Mouse (Mus musculus) stomach, embryonic 15.5 days (tissue): ENCODE data around the gene Cir1. TPM values are rescaled to one million over a fixed set of nuclear protein-coding genes. Genes with fewer than 3 reads are reported as not detected.
A peak's percentile ranks its signal among the peaks of the same experiment; 100 is the strongest.

ENCODE experiments used
- ATAC-seq: fragments of 200-750 bp; cut with Nextera tagmentation; 2 replicates; pipeline ENCODE4 v1.8.0; 2017; ENCODE audit warnings: low read depth, moderate number of reproducible peaks, moderate TSS enrichment; ENCODE audit not compliant: insufficient read depth, low FRiP score
- H3K27ac ChIP-seq: fragments of 300-500 bp; sonication (generic); 2 replicates; pipeline ENCODE4 v1.5.1; 2015; ENCODE audit warnings: mild to moderate bottlenecking, inconsistent platforms
- H3K27me3 ChIP-seq: fragments of 300-500 bp; sonication (generic); replicated peaks from 2 replicates; pipeline ENCODE4 v1.6.1; 2015; ENCODE audit warnings: inconsistent platforms
- H3K36me3 ChIP-seq: fragments of 300-500 bp; sonication (generic); 2 replicates; pipeline ENCODE4 v1.6.1; 2015; ENCODE audit warnings: inconsistent platforms
- H3K4me1 ChIP-seq: fragments of 300-500 bp; sonication (generic); 2 replicates; pipeline ENCODE4 v1.6.1; 2015; ENCODE audit warnings: inconsistent platforms
- H3K4me2 ChIP-seq: fragments of 300-500 bp; sonication (generic); 2 replicates; pipeline ENCODE4 v1.6.1; 2015; ENCODE audit warnings: mild to moderate bottlenecking, inconsistent platforms
- H3K4me3 ChIP-seq: fragments of 300-500 bp; sonication (generic); replicated peaks from 2 replicates; pipeline ENCODE4 v1.5.1; 2015; ENCODE audit warnings: inconsistent platforms
- H3K9ac ChIP-seq: fragments of 300-500 bp; sonication (generic); 2 replicates; pipeline ENCODE4 v1.6.1; 2015; ENCODE audit warnings: inconsistent platforms
- H3K9me3 ChIP-seq: fragments of 300-500 bp; sonication (generic); 2 replicates; pipeline ENCODE4 v1.6.1; 2016; ENCODE audit warnings: inconsistent platforms
- WGBS: fragments of 180-500 bp; shearing (Covaris S2); methylation state at CpG from one replicate; pipeline ENCODE4 v1.1.7; 2015; 5-methylcytosine and 5-hydroxymethylcytosine counted together
- polyA plus RNA-seq: library from polyadenylated mRNA; unstranded; fragments of >200 nt; fragmentation: Nextera tagmentation; extraction: Ambion mirVana; gene quantifications from 2 replicates; pipeline ENCODE4 v1.2.1, GENCODE M21; 2015

Gene Cir1
- polyA plus RNA-seq, 1 experiment from 2014 or later: 24.6 TPM

DNA sequence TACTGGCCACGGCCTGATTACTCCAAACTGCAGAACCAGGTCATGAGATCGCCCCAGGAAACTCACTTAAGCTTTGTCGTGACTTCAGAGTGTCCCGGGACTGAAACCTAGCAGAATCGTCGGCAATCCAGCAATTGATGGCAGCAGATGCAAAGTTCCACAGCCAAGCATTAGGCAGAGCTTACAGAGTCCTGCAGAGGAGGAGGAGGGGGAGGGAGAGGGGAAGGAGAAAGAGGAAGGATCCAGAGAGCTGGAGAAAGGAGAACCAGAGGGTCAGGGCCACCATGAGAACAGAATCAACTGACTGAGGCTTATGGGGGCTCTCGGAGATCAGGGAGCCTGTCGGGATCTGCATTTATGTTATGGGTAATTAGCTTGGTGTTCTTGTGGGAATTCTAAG is 25.9 kb upstream of the Cir1 start:
- no peaks in the 10 kb centered on the region for H3K9me3 ChIP-seq
- H3K36me3 ChIP-seq: no peaks in the 10 kb centered on the region
- no peak for ATAC-seq
- 74% methylated on average over 8 of the region's 8 CpGs for WGBS
- no peak overlapping the region for H3K4me2 ChIP-seq
- no peak overlapping the region for H3K9ac ChIP-seq
- H3K27ac ChIP-seq: no peak overlapping the region
- H3K4me1 ChIP-seq: no peaks in the 10 kb centered on the region
- no peaks in the 10 kb centered on the region for H3K27me3 ChIP-seq
- H3K4me3 ChIP-seq: no peak overlapping the region

DNA sequence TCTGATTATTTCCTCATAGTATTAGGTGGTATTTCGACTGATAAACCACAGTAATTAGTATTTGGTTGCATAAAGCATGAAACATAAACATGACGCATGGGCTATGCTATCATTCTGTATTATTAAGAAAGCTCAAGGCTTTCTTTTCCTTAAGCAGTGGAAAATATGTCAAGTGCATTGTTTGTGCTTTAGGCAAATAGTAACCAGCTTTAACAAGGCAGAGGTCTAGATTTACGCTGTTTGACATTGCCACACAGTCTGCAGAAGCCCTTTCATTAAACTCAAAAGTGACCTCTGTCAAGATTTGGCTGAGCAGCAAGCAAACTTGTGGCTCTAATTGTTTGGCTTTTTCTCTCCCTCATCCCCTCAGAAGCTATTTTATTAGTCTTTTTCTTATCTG is 23.4 kb upstream of the Cir1 start:
- no peak overlapping the region for H3K9ac ChIP-seq
- no peaks in the 10 kb centered on the region for H3K9me3 ChIP-seq
- no peak for ATAC-seq
- no peak overlapping the region for H3K4me2 ChIP-seq
- 82% methylated on average over 3 of the region's 3 CpGs for WGBS
- no peak overlapping the region for H3K27ac ChIP-seq
- H3K27me3 ChIP-seq: no peaks in the 10 kb centered on the region
- no peaks in the 10 kb centered on the region for H3K4me1 ChIP-seq
- H3K36me3 ChIP-seq: no peaks in the 10 kb centered on the region
- no peak overlapping the region for H3K4me3 ChIP-seq

DNA sequence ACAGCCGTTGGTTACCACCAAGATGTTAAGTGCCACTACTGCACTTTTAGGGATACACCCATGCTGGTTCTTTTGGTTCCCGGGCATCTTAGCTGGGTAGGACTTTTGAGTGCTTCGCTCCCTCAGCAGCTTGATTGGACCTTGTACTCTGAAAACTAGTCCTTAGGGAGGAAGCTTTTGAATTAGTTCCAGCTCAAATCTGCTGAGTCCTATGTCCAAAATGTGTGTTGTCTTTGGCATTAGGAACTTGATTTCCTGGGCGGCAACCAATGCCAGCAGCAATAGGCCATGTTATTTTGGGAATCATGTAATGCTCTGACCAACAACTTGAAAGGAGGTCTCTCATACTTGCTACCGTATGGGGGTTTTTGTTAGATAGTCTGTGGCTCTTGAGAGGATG is 13.4 kb upstream of the Cir1 start:
- Histone ChIP-seq H3K4me2 (no peak overlapping the region), H3K27ac (no peak overlapping the region), H3K27me3 (no peaks in the 10 kb centered on the region), H3K36me3 (no peaks in the 10 kb centered on the region), H3K4me1 (no peaks in the 10 kb centered on the region), H3K9ac (no peak overlapping the region), H3K4me3 (no peak overlapping the region), H3K9me3 (no peaks in the 10 kb centered on the region)
- ATAC-seq: no peak
- WGBS: 89% methylated on average over 5 of the region's 5 CpGs

DNA sequence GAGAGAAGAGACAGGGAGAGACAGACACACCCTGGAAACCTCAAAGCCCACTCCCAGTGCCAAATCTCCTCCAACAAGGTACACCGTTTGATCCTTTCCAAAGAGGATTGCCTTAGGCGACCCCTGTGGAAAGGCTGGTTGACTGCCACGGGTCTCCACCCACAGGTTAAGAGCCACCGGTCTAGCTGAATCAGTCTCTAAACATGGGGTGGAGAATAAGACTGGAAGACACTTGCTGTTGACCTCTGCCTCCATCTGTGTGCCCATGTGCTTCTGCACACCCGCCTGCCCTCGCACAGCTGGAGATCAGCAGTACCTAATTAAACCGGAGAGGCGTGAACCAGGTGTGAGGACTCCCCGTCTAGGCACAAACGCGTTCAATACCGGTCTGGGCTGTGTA is 10.5 kb upstream of the Cir1 start:
- H3K9me3 ChIP-seq: no peaks in the 10 kb centered on the region
- H3K27ac ChIP-seq: no peak overlapping the region
- no peak overlapping the region for H3K4me3 ChIP-seq
- no peak overlapping the region for H3K9ac ChIP-seq
- no peak overlapping the region for H3K4me2 ChIP-seq
- no peaks in the 10 kb centered on the region for H3K27me3 ChIP-seq
- H3K36me3 ChIP-seq: no peaks in the 10 kb centered on the region
- H3K4me1 ChIP-seq: no peaks in the 10 kb centered on the region
- WGBS: 66% methylated on average over 12 of the region's 12 CpGs
- ATAC-seq: no peak

DNA sequence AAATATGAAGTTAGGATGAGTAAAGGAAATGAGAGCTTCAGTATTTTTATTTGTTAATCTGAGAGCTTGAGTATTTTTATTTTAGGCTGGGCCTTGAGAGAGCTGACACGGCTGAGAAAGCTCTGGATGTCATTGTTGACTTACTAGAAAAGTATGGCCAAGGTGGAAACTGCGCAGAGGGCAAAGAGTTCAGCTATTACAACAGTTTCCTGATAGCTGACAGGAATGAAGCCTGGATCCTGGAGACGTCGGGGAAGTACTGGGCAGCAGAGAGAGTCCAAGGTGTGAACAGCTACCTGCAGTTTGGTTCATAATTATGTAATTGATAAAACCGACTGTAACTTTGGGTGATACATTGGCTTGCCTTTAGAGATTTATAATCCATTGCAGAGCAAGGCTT is 6.7 kb upstream of the Cir1 start:
- Histone ChIP-seq H3K9me3 (no peaks in the 10 kb centered on the region), H3K4me1 (no peaks in the 10 kb centered on the region), H3K27ac (no peak overlapping the region), H3K27me3 (no peaks in the 10 kb centered on the region), H3K4me3 (no peak overlapping the region), H3K9ac (no peak overlapping the region), H3K36me3 (no peaks in the 10 kb centered on the region), H3K4me2 (no peak overlapping the region)
- 87% methylated on average over 5 of the region's 5 CpGs for WGBS
- no peak for ATAC-seq

DNA sequence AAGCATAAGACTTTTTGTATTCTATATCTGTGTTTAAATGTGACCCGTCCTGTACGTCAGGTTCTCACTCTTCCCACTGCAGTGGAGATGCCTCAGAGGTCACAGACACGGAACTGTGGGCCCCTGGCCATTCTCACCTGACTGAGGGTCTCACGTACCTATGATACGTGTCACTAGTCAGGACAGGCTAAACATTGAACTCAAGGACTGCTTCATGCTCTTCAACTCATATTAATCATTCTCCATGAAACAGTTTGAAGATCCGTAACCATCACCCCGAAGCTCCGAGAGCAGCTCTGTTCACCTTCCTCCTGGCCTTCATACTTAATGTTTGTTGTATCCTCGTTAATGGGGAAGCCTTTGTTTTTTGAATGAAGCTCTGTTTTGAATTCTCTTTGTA is 4.9 kb upstream of the Cir1 start:
- H3K27ac ChIP-seq: no peak overlapping the region
- H3K36me3 ChIP-seq: no peaks in the 10 kb centered on the region
- H3K27me3 ChIP-seq: no peaks in the 10 kb centered on the region
- no peaks in the 10 kb centered on the region for H3K9me3 ChIP-seq
- ATAC-seq: no peak
- no peak overlapping the region for H3K9ac ChIP-seq
- H3K4me3 ChIP-seq: no peak overlapping the region
- H3K4me2 ChIP-seq: no peak overlapping the region
- no peaks in the 10 kb centered on the region for H3K4me1 ChIP-seq
- 89% methylated on average over 9 of the region's 9 CpGs for WGBS

DNA sequence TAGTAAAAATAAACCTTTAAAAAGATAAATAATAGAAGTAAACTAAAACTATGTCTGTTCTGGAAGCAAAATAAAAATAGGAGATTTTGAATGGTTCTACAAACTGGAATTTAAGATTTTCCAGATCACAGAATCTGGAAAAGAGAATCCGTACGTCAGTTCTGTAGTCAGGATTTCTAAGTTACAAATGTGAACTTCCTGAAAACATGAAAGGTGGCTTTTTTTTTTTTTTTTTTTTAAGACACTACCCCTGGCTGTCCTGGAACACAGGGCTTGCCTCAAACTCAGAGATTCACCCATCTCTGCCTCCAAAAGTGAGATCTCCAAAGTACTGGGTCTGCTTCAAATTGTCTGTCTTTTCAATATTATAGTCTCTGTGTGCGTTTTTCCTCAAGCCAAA is 1.8 kb upstream of the Cir1 start:
- Histone ChIP-seq H3K9me3 (no peaks in the 10 kb centered on the region), H3K4me1 (peaks cover 5% of the 10 kb centered on the region; the same call in 1 of the 2 replicates), H3K27ac (no peak overlapping the region), H3K36me3 (peaks cover 4% of the 10 kb centered on the region), H3K27me3 (no peaks in the 10 kb centered on the region), H3K4me3 (no peak overlapping the region), H3K9ac (no peak overlapping the region), H3K4me2 (no peak overlapping the region)
- no peak for ATAC-seq
- 86% methylated on average over 3 of the region's 3 CpGs for WGBS

DNA sequence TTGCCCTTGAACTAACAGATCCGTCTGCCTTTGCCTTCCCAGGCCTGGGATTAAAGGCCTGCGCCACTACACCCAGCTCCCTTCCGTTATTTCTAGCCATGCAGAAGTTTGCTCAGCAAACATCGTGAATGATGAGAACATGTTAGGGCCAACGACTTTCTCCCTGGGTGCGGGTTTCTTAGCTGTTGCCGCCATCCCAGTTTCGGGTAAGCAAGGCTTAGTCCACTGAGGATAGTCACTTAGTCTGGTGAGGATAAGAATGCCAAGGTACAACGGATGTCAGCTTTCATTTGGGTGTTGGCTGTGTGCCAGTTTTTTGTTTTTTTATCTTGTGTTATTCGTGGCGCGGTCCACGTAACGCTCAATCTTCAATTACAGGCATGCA is 608 bp upstream of the Cir1 start:
- H3K4me1 ChIP-seq: peaks cover 5% of the 10 kb centered on the region; the same call in 1 of the 2 replicates
- peak overlapping the region; percentile 75 for H3K4me3 ChIP-seq
- no peaks in the 10 kb centered on the region for H3K9me3 ChIP-seq
- no peak for ATAC-seq
- WGBS: 30% methylated on average over 14 of the region's 14 CpGs
- no peaks in the 10 kb centered on the region for H3K27me3 ChIP-seq
- peak overlapping the region; percentile 86 for H3K27ac ChIP-seq
- peak overlapping the region; percentile 57 for H3K4me2 ChIP-seq
- peak overlapping the region; percentile 30; the same call in 1 of the 2 replicates for H3K9ac ChIP-seq
- peaks cover 9% of the 10 kb centered on the region for H3K36me3 ChIP-seq

DNA sequence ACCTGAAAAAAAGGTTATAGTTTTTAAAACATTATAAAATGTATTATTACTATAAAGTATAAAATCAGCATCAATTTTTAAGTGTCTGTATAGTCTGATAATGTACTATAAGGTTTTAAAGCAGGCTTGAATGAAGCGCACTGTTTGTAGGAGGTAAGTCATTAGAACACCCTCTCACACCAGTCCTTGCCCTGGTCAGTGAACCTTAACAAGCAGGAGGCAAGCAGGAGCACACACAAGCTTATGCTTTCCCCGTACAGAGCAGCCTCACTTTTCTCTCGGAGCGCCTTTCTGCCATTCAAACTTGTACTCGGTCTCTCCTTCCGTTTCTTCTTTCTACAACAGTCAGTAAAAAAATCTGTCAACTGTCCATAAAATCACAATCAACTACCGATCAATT is 6.5 kb downstream of the Cir1 start:
- no peak overlapping the region for H3K9ac ChIP-seq
- H3K4me1 ChIP-seq: peaks cover under 1% of the 10 kb centered on the region; the same call in 1 of the 2 replicates
- peaks cover 15% of the 10 kb centered on the region for H3K36me3 ChIP-seq

DNA sequence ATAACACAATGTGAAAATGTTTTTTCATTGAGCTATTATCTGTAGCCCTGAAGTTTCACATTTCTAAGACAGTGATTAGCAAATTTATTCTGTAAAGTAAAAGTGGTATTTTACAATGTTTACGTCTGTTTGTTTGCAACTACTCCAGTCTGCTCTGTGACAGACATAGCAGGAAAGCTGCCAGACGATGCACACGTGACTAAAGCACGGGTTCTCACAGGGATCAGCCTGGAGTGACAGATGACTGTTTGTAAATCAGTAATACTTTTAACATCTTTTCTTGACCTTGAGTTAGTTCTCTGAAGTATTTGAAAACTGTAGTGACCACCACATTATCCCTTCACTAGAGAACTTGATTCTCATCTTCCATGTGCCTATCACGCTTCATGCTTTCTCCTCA is 8.0 kb downstream of the Cir1 start:
- peaks cover 13% of the 10 kb centered on the region for H3K36me3 ChIP-seq
- WGBS: 85% methylated on average over 5 of the region's 5 CpGs
- no peak for ATAC-seq

More for the DNA sequence above, 6.5 kb downstream of the Cir1 start:
- WGBS: 92% methylated on average over 7 of the region's 7 CpGs
- H3K9me3 ChIP-seq: no peaks in the 10 kb centered on the region
- no peaks in the 10 kb centered on the region for H3K27me3 ChIP-seq
- no peak overlapping the region for H3K4me3 ChIP-seq
- ATAC-seq: no peak
- H3K4me2 ChIP-seq: no peak overlapping the region
- no peak overlapping the region for H3K27ac ChIP-seq

DNA sequence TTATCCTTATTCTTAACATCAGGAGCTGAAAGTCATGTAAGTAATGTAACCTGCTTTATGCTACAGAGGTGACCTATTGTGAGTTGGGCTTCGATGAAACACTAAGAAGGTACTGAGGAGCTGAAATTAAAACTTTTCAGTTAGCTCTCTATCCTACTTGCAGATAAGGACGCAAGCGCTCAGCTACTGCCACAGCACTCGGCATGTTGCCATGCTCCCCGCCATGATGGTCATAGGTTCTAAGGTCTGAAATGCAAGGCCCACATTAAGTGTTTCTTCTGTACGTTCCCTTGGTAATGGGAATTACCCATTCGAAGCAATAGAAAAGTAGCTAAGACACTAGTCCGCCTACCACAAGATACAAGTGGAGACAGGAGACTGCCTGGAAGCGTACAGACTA is 9.8 kb downstream of the Cir1 start:
- ATAC-seq: no peak
- H3K27me3 ChIP-seq: no peaks in the 10 kb centered on the region
- H3K4me3 ChIP-seq: no peak overlapping the region
- H3K27ac ChIP-seq: no peak overlapping the region
- 88% methylated on average over 9 of the region's 9 CpGs for WGBS
- H3K36me3 ChIP-seq: peaks cover 5% of the 10 kb centered on the region; the same call in 1 of the 2 replicates
- no peaks in the 10 kb centered on the region for H3K9me3 ChIP-seq
- H3K4me1 ChIP-seq: no peaks in the 10 kb centered on the region
- H3K4me2 ChIP-seq: no peak overlapping the region
- no peak overlapping the region for H3K9ac ChIP-seq

More for the DNA sequence above, 8.0 kb downstream of the Cir1 start:
- no peaks in the 10 kb centered on the region for H3K9me3 ChIP-seq
- no peaks in the 10 kb centered on the region for H3K27me3 ChIP-seq
- no peaks in the 10 kb centered on the region for H3K4me1 ChIP-seq
- no peak overlapping the region for H3K4me2 ChIP-seq
- H3K4me3 ChIP-seq: no peak overlapping the region
- H3K27ac ChIP-seq: no peak overlapping the region
- H3K9ac ChIP-seq: no peak overlapping the region

DNA sequence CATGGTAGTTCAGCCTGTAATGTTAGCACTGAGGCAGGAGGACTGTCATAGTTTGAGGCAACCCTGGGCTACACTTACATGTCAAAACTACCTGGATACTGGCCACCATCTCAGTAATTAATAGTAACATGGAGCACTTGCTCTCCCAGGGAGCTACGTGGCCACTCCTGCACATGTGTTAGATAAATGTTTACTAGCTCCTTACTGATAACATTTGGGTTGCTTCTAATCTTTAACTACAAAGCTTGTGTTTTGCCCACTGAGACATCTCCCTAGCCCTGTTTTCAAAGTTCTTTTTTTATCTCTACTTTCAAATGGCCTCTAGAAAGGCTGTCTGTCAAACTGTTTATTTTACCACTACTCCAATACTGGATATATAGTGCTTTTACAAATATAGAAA is 10.5 kb downstream of the Cir1 start:
- Histone ChIP-seq H3K9me3 (no peaks in the 10 kb centered on the region), H3K4me2 (no peak overlapping the region), H3K36me3 (0 out of 2 replicates have a peak, but pooled peaks cover 4% of the 10 kb centered on the region), H3K27me3 (no peaks in the 10 kb centered on the region), H3K4me3 (no peak overlapping the region), H3K4me1 (no peaks in the 10 kb centered on the region), H3K27ac (no peak overlapping the region), H3K9ac (no peak overlapping the region)
- 32% methylated on average over 1 of the region's 1 CpGs for WGBS
- peak; percentile 65; the same call in 1 of the 2 replicates for ATAC-seq

DNA sequence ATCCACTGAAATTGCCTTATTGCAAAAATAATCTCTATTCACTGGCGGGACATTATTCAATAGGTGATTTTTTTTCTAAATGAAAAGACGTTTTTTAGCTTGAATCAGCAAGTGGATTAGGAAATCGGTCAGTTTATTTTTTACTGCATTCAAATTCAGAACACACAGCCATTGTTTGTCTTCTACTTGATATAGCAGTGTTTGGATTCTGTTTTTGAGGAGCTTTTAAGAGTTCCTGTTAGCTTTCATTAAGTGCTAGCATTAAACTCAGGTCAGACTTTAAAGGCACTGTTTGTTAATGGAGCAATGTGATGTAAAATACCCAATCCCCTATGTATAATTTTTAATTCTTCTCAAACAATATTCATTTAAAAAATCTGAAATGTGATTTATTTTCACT is 13.7 kb downstream of the Cir1 start:
- Histone ChIP-seq H3K27me3 (no peaks in the 10 kb centered on the region), H3K27ac (no peak overlapping the region), H3K4me2 (no peak overlapping the region), H3K9ac (no peak overlapping the region), H3K4me3 (no peak overlapping the region), H3K4me1 (no peaks in the 10 kb centered on the region), H3K36me3 (no peaks in the 10 kb centered on the region), H3K9me3 (no peaks in the 10 kb centered on the region)
- WGBS: 85% methylated on average over 3 of the region's 3 CpGs
- no peak for ATAC-seq
